Mouse (Mus musculus) layer of hippocampus, postnatal 36 days (tissue): ENCODE data around the gene Snn. TPM values are rescaled to one million over a fixed set of nuclear protein-coding genes. Genes with fewer than 3 reads are reported as not detected.

Experiments
- DNase-seq, 2 experiments: peaks; one replicate each; pipeline ENCODE4 v3.0.0; 2022
- total RNA-seq, 2 experiments: library from RNA; stranded (reverse); gene quantifications; 2 replicates each; pipeline ENCODE4 v1.2.3; 2021

The Snn gene
- total RNA-seq, 2 experiments from 2014 or later = 157 to 167 TPM

- DNase-seq = no peak
These were observed 10.5 kb upstream of the Snn start for GRCm38 (mm10) chr16:11050226-11050625.

GRCm38 (mm10) chr16:11051134-11051533 is 9.6 kb upstream of the Snn start:
- DNase-seq = no peak

GRCm38 (mm10) chr16:11054409-11054808 is 6.3 kb upstream of the Snn start:
- DNase-seq = no peak

GRCm38 (mm10) chr16:11054871-11055270 is 5.9 kb upstream of the Snn start:
- DNase-seq = no peak

GRCm38 (mm10) chr16:11055916-11056315 is 4.8 kb upstream of the Snn start:
- DNase-seq = no peak

GRCm38 (mm10) chr16:11062794-11063721 is 2.3 kb downstream of the Snn start:
- peak; percentile 50 to 53 for DNase-seq

- DNase-seq = no peak
These were observed 3.6 kb downstream of the Snn start for GRCm38 (mm10) chr16:11064341-11064740.

- DNase-seq = no peak
These were observed 4.0 kb downstream of the Snn start for GRCm38 (mm10) chr16:11064742-11065141.

GRCm38 (mm10) chr16:11065431-11065830 is 4.7 kb downstream of the Snn start:
- no peak for DNase-seq

GRCm38 (mm10) chr16:11066029-11066832 is 5.5 kb downstream of the Snn start, which contains the start of gene Litaf:
Litaf (minus strand) TSS chr16:11066157.
- peak; percentile 96 to 97 for DNase-seq

GRCm38 (mm10) chr16:11066833-11067191 is 6.1 kb downstream of the Snn start:
- peak; percentile 47 to 52 for DNase-seq

- no peak for DNase-seq
These were observed 7.9 kb downstream of the Snn start for GRCm38 (mm10) chr16:11068666-11069065.

- DNase-seq = no peak
These were observed 8.5 kb downstream of the Snn start for GRCm38 (mm10) chr16:11069271-11069670.

- DNase-seq = no peak
These were observed 9.1 kb downstream of the Snn start for GRCm38 (mm10) chr16:11069710-11070420.

GRCm38 (mm10) chr16:11071176-11071575 is 10.4 kb downstream of the Snn start:
- no peak for DNase-seq

- no peak for DNase-seq
These were observed 11.1 kb downstream of the Snn start for GRCm38 (mm10) chr16:11071887-11072286.

- DNase-seq = no peak
These were observed 11.7 kb downstream of the Snn start for GRCm38 (mm10) chr16:11072454-11072853.

GRCm38 (mm10) chr16:11073060-11073459 is 12.3 kb downstream of the Snn start:
- no peak for DNase-seq

- no peak for DNase-seq
These were observed 17.0 kb downstream of the Snn start for GRCm38 (mm10) chr16:11077601-11078201.

- DNase-seq = no peak
These were observed 17.6 kb downstream of the Snn start for GRCm38 (mm10) chr16:11078216-11078869.

GRCm38 (mm10) chr16:11084181-11084580 is 23.4 kb downstream of the Snn start:
- no peak for DNase-seq

- DNase-seq = no peak
These were observed 25.6 kb downstream of the Snn start for GRCm38 (mm10) chr16:11086299-11086698.
